In genomic region chr7:31162324-31162723, GRCm38 (mm10) we compare ENCODE assay signal across 21 mouse cellular contexts. TPM values are rescaled to one million over a fixed set of nuclear protein-coding genes. Genes with fewer than 3 reads are reported as not detected.
DNase-seq lines count a peak whose midpoint lies in the region; ATAC-seq and TF ChIP-seq lines count a peak whose summit lies in the region.
"Had no signal": no experiment of that assay in that cellular context is flagged by ENCODE, and none has a peak within 500 bp of the region (broad histone marks: within the 10 kb centered on the region; RNA-seq: fewer than 3 reads in every experiment).

No protein-coding gene starts in this region.

- TF ChIP-seq POLR2A in testis, adult 2 months (IDR thresholded peaks at IDR 0.05; ENCODE audit: control insufficient read depth, low read depth, low read length), result no peak

- DNase-seq in heart, postnatal 4 days, result no peak
- no peak for DNase-seq in testis, postnatal 10 days (ENCODE audit: low spot score)
- DNase-seq in adrenal gland, postnatal 36 days, result peak; percentile 54 to 60
- peak; percentile 61 for DNase-seq in kidney, postnatal 14 days
- no peak for DNase-seq in ovary, postnatal 14 days (ENCODE audit: low spot score)
- DNase-seq: cerebellum, postnatal 10 days; embryo, embryonic 11 days; lung, adult 2 months; thymus, adult 18-20 months had no signal

- no peaks in the 10 kb centered on the region for H3K27me3 ChIP-seq in heart, embryonic 13.5 days (replicated peaks)
- H3K27me3 ChIP-seq in testis, adult 2 months (ENCODE audit: control insufficient read depth, insufficient read depth, low read length), result no peaks in the 10 kb centered on the region
- H3K27me3 ChIP-seq: forebrain, embryonic 13.5 days; heart, embryonic 12.5 days; neural tube, embryonic 12.5 days had no signal

- no peak overlapping the region for H3K4me2 ChIP-seq in heart, embryonic 13.5 days
- H3K4me2 ChIP-seq: forebrain, embryonic 13.5 days; heart, embryonic 12.5 days; liver, embryonic 11.5 days; midbrain, embryonic 11.5 days; neural tube, embryonic 12.5 days had no signal

- H3K4me1 ChIP-seq in heart, embryonic 13.5 days, result peaks cover 7% of the 10 kb centered on the region; the same call in 1 of the 2 replicates
- no peaks in the 10 kb centered on the region; the same call in 1 of the 2 replicates for H3K4me1 ChIP-seq in testis, adult 2 months (ENCODE audit: control insufficient read depth, insufficient read depth, low read length)
- H3K4me1 ChIP-seq: forebrain, embryonic 13.5 days; neural tube, embryonic 12.5 days had no signal

- no peak overlapping the region for H3K27ac ChIP-seq in heart, embryonic 13.5 days (replicated peaks)
- no peak overlapping the region for H3K27ac ChIP-seq in testis, adult 2 months (ENCODE audit: control insufficient read depth, insufficient read depth, low read depth, low read length)
- H3K27ac ChIP-seq: forebrain, embryonic 13.5 days; hindbrain, embryonic 10.5 days; limb, embryonic 10.5 days; macrophage; neural tube, embryonic 12.5 days had no signal

- H3K4me3 ChIP-seq in heart, embryonic 13.5 days, result no peak overlapping the region
- peak overlapping the region; percentile 69 for H3K4me3 ChIP-seq in testis, adult 2 months (ENCODE audit: control insufficient read depth, low read depth, low read length)
- H3K4me3 ChIP-seq: forebrain, embryonic 13.5 days; heart, embryonic 12.5 days; hindbrain, embryonic 10.5 days; limb, embryonic 10.5 days; neural tube, embryonic 12.5 days had no signal

- ATAC-seq in heart, embryonic 13.5 days (ENCODE audit: extremely low read depth, insufficient number of reproducible peaks, low FRiP score, low TSS enrichment), result no peak
- ATAC-seq in inflammation-experienced regulatory T-cells, adult 6 months, result no peak
- ATAC-seq: forebrain, embryonic 13.5 days had no signal

- H3K36me3 ChIP-seq in heart, embryonic 13.5 days, result no peaks in the 10 kb centered on the region
- no peaks in the 10 kb centered on the region for H3K36me3 ChIP-seq in testis, adult 2 months (ENCODE audit: control insufficient read depth, insufficient read depth, low read length)
- H3K36me3 ChIP-seq: heart, embryonic 12.5 days; hindbrain, embryonic 10.5 days; limb, embryonic 10.5 days; neural tube, embryonic 12.5 days had no signal

- 0 out of 2 replicates have a peak overlapping the region, but pooled peaks have one; percentile 24 for H3K9ac ChIP-seq in heart, embryonic 13.5 days
- H3K9ac ChIP-seq: forebrain, embryonic 13.5 days; heart, embryonic 12.5 days; neural tube, embryonic 12.5 days had no signal

- 0 out of 2 replicates have a peak, but pooled peaks cover 8% of the 10 kb centered on the region for H3K9me3 ChIP-seq in heart, embryonic 13.5 days
- H3K9me3 ChIP-seq: forebrain, embryonic 13.5 days; heart, embryonic 12.5 days; hindbrain, embryonic 10.5 days; limb, embryonic 10.5 days; neural tube, embryonic 12.5 days had no signal

- WGBS in heart, embryonic 13.5 days, result 71% methylated on average over 11 of the region's 11 CpGs

- TF ChIP-seq CTCF in testis, adult 2 months (IDR thresholded peaks at IDR 0.05; ENCODE audit: control insufficient read depth, insufficient read depth, insufficient replicate concordance, low read depth, low read length), result no peak

RNA-seq across cellular contexts. Expression of gene Gramd1a, which starts 6.6 kb away (rescaled TPM):
- 50.3 and 51.8 TPM in 2 replicates for polyA plus RNA-seq in heart, embryonic 13.5 days (2015; fragmentation: Nextera tagmentation; extraction: Ambion mirVana)
- 10 to 100 TPM; 32.9 to 36.0 TPM for total RNA-seq in heart, postnatal 4 days (2021)
- 35.1 and 35.3 TPM in 2 replicates for polyA plus RNA-seq in testis, adult 2 months (2012; rRNA removed)
- total RNA-seq in adrenal gland, postnatal 36 days (2021), result 10 to 100 TPM; 36.7 to 59.1 TPM
- polyA plus RNA-seq in inflammation-experienced regulatory T-cells, adult 6 months (2017; shearing (Covaris generic)), result 100 to 1,000 TPM in 1 of 3 experiments, 10 to 100 TPM in 2; 70.7 to 113 (median 98.7) TPM

RNA-seq across cellular contexts. Expression of gene Scn1b, which starts 35.5 kb away (rescaled TPM):
- 2.5 and 3.1 TPM in 2 replicates for polyA plus RNA-seq in heart, embryonic 13.5 days (2015; fragmentation: Nextera tagmentation; extraction: Ambion mirVana)
- 10 to 100 TPM in 1 of 2 experiments, 1 to 10 TPM in 1; 8.2 to 10.4 TPM for total RNA-seq in heart, postnatal 4 days (2021)
- 1.4 and 1.8 TPM in 2 replicates for polyA plus RNA-seq in testis, adult 2 months (2012; rRNA removed)
- total RNA-seq in adrenal gland, postnatal 36 days (2021), result 10 to 100 TPM; 16.5 to 16.7 TPM
- polyA plus RNA-seq in inflammation-experienced regulatory T-cells, adult 6 months (2017; shearing (Covaris generic)), result under 1 TPM in 1 of 3 experiments, not detected in 2; 0.30 TPM
- total RNA-seq: MEL had no signal

RNA-seq across cellular contexts. Expression of gene Hpn, which starts 47.2 kb away (rescaled TPM):
- polyA plus RNA-seq in heart, embryonic 13.5 days (2015; fragmentation: Nextera tagmentation; extraction: Ambion mirVana), result 2.4 and 3.6 TPM in 2 replicates
- total RNA-seq in heart, postnatal 4 days (2021), result 1 to 10 TPM; 2.2 to 2.6 TPM
- polyA plus RNA-seq in testis, adult 2 months (2012; rRNA removed), result 0.73 and 2.1 TPM in 2 replicates
- under 1 TPM; 0.66 to 0.93 TPM for total RNA-seq in adrenal gland, postnatal 36 days (2021)
- 10 to 100 TPM in 1 of 3 experiments, 1 to 10 TPM in 2; 3.1 to 11.0 (median 8.1) TPM for polyA plus RNA-seq in inflammation-experienced regulatory T-cells, adult 6 months (2017; shearing (Covaris generic))
- polyA plus RNA-seq: forebrain, embryonic 13.5 days had no signal

Comparison
In these comparisons a context has a peak if more than half of its experiments do, and no peak if none do; other contexts are left out.
1. DNase-seq: peak in adrenal gland, postnatal 36 days (2 of 2) and kidney, postnatal 14 days (single experiment); none in heart, postnatal 4 days (single experiment), testis, postnatal 10 days (single experiment) and ovary, postnatal 14 days (single experiment).